Mouse (Mus musculus) thymus, postnatal 4 days (tissue): Measurements from ENCODE around the gene Tnfsf12.
"Not testable (repeated sequence)": the region's sequence is repeated elsewhere in the genome, so short reads cannot be mapped to it uniquely, and the experiment has no call there.

ENCODE experiments used
- DNase-seq: peaks from one replicate; pipeline ENCODE4 v3.0.0; 2021

The Tnfsf12 gene

GRCm38 (mm10) chr11:69703814-69704612, 8.4 kb upstream of the Tnfsf12 start:
- no peak for DNase-seq

GRCm38 (mm10) chr11:69703381-69703780, 7.7 kb upstream of the Tnfsf12 start:
- DNase-seq = not testable (repeated sequence)

- DNase-seq = not testable (repeated sequence)
Observed at GRCm38 (mm10) chr11:69702886-69703285, 7.2 kb upstream of the Tnfsf12 start.

- no peak for DNase-seq
Observed at GRCm38 (mm10) chr11:69699595-69699994, 3.9 kb upstream of the Tnfsf12 start.

GRCm38 (mm10) chr11:69698574-69698973, 2.9 kb upstream of the Tnfsf12 start:
- no peak for DNase-seq

- DNase-seq = no peak
Observed at GRCm38 (mm10) chr11:69697396-69697795, 1.7 kb upstream of the Tnfsf12 start.

- no peak for DNase-seq
Observed at GRCm38 (mm10) chr11:69695046-69695360, 646 bp downstream of the Tnfsf12 start.

GRCm38 (mm10) chr11:69693421-69693965, 2.2 kb downstream of the Tnfsf12 start:
- DNase-seq = no peak

GRCm38 (mm10) chr11:69692863-69693262, 2.8 kb downstream of the Tnfsf12 start:
- no peak for DNase-seq

GRCm38 (mm10) chr11:69692196-69692811, 3.3 kb downstream of the Tnfsf12 start:
- no peak for DNase-seq

GRCm38 (mm10) chr11:69689891-69690290, 5.8 kb downstream of the Tnfsf12 start:
- DNase-seq = no peak

GRCm38 (mm10) chr11:69687061-69687460, 8.6 kb downstream of the Tnfsf12 start:
- no peak for DNase-seq

- DNase-seq = no peak
Observed at GRCm38 (mm10) chr11:69686377-69686776, 9.3 kb downstream of the Tnfsf12 start.

GRCm38 (mm10) chr11:69685526-69686148, 10.0 kb downstream of the Tnfsf12 start, which contains the start of gene Tnfsf13:
TSS of gene Tnfsf13 (minus strand) at chr11:69685784.
- no peak for DNase-seq

GRCm38 (mm10) chr11:69684936-69685335, 10.7 kb downstream of the Tnfsf12 start:
- no peak for DNase-seq

- no peak for DNase-seq
Observed at GRCm38 (mm10) chr11:69684128-69684745, 11.4 kb downstream of the Tnfsf12 start.

GRCm38 (mm10) chr11:69683576-69683975, 12.1 kb downstream of the Tnfsf12 start:
- no peak for DNase-seq

GRCm38 (mm10) chr11:69682840-69683533, 12.7 kb downstream of the Tnfsf12 start:
- DNase-seq = peak; percentile 93

GRCm38 (mm10) chr11:69682209-69682839, 13.3 kb downstream of the Tnfsf12 start:
- peak; percentile 34 for DNase-seq

- peak; percentile 98 for DNase-seq
Observed at GRCm38 (mm10) chr11:69681314-69682208, 14.1 kb downstream of the Tnfsf12 start, which contains the start of gene Senp3. TSS of gene Senp3 (minus strand) at chr11:69682084.
